In genomic region chr5:51553251-51553650, GRCm38 (mm10) we compare ENCODE assay signal across 8 mouse cellular contexts. TPM values are rescaled to one million over a fixed set of nuclear protein-coding genes. Genes with fewer than 3 reads are reported as not detected.
DNase-seq lines count a peak whose midpoint lies in the region; ATAC-seq and TF ChIP-seq lines count a peak whose summit lies in the region.

No protein-coding gene starts in this region.

- peak overlapping the region; percentile 33 for H3K4me3 ChIP-seq in lung, adult 2 months (replicated peaks; ENCODE audit: extremely low read depth, low read depth, low read length)
- peak overlapping the region; percentile 45 for H3K4me3 ChIP-seq in forebrain, embryonic 11.5 days (ENCODE audit: low read depth, low read length)
- peak overlapping the region; percentile 55 for H3K4me3 ChIP-seq in limb, embryonic 12.5 days (replicated peaks)
- H3K4me3 ChIP-seq in olfactory bulb, adult 2 months (ENCODE audit: insufficient read depth, low read depth, low read length) = peak overlapping the region; percentile 42

- peak overlapping the region; percentile 65 for H3K9ac ChIP-seq in forebrain, embryonic 11.5 days (ENCODE audit: low read length)
- H3K9ac ChIP-seq in limb, embryonic 12.5 days (replicated peaks) = 0 out of 2 replicates have a peak overlapping the region, but pooled peaks have one; percentile 12

- DNase-seq in lung, adult 2 months = no peak
- no peak for DNase-seq in lung, postnatal 25 days (ENCODE audit: low spot score)
- DNase-seq in forebrain, embryonic 11.5 days (ENCODE audit: low spot score) = no peak
- no peak for DNase-seq in adipocyte (ENCODE audit: low spot score)
- no peak for DNase-seq in adrenal gland, adult (ENCODE audit: inconsistent age in 2 of 2, low spot score in 1 of 2)

- H3K27ac ChIP-seq in forebrain, embryonic 11.5 days (ENCODE audit: low read depth, low read length) = no peak overlapping the region
- peak overlapping the region; percentile 87; the same call in 1 of the 2 replicates for H3K27ac ChIP-seq in limb, embryonic 12.5 days
- no peak overlapping the region for H3K27ac ChIP-seq in olfactory bulb, adult 2 months (ENCODE audit: insufficient read depth, low read depth, low read length)

- H3K27me3 ChIP-seq in forebrain, embryonic 11.5 days (ENCODE audit: control insufficient read depth, insufficient read depth, low read length) = no peaks in the 10 kb centered on the region
- H3K27me3 ChIP-seq in limb, embryonic 12.5 days = no peaks in the 10 kb centered on the region

- ATAC-seq in forebrain, embryonic 11.5 days (replicated peaks; ENCODE audit: low FRiP score) = no peak
- ATAC-seq in limb, embryonic 12.5 days (ENCODE audit: insufficient number of reproducible peaks, insufficient read depth, low FRiP score, low TSS enrichment, low read depth) = 0 out of 2 replicates have a peak, but pooled peaks have one; percentile 8
- ATAC-seq in inflammation-experienced regulatory T-cells, adult 6 months = no peak

- peak overlapping the region; percentile 67 for H3K4me2 ChIP-seq in forebrain, embryonic 11.5 days (ENCODE audit: low read depth, low read length, severe bottlenecking)
- peak overlapping the region; percentile 64 for H3K4me2 ChIP-seq in limb, embryonic 12.5 days

- TF ChIP-seq CTCF in lung, adult 2 months (IDR thresholded peaks at IDR 0.05; ENCODE audit: insufficient read depth, low read length) = no peak
- TF ChIP-seq CTCF in olfactory bulb, adult 2 months (IDR thresholded peaks at IDR 0.05; ENCODE audit: insufficient read depth, low read depth, low read length) = no peak

- no peak for TF ChIP-seq POLR2A in lung, adult 2 months (IDR thresholded peaks at IDR 0.05; ENCODE audit: borderline replicate concordance, extremely low read depth, low read depth, low read length)
- no peak for TF ChIP-seq POLR2A in olfactory bulb, adult 2 months (IDR thresholded peaks at IDR 0.05; ENCODE audit: insufficient read depth, low read depth, low read length)

- H3K4me1 ChIP-seq in lung, adult 2 months (ENCODE audit: control insufficient read depth, insufficient read depth, low read length) = peaks cover 5% of the 10 kb centered on the region; the same call in 1 of the 2 replicates
- H3K4me1 ChIP-seq in forebrain, embryonic 11.5 days (replicated peaks; ENCODE audit: control insufficient read depth, insufficient read depth, low read length) = peaks cover 4% of the 10 kb centered on the region; the same call in 1 of the 2 replicates
- H3K4me1 ChIP-seq in limb, embryonic 12.5 days (replicated peaks) = peaks cover 14% of the 10 kb centered on the region
- H3K4me1 ChIP-seq in olfactory bulb, adult 2 months (ENCODE audit: control insufficient read depth, insufficient read depth, low read length) = peaks cover 6% of the 10 kb centered on the region

- H3K9me3 ChIP-seq in forebrain, embryonic 11.5 days (ENCODE audit: control insufficient read depth, low read length) = no peaks in the 10 kb centered on the region
- H3K9me3 ChIP-seq in limb, embryonic 12.5 days = no peaks in the 10 kb centered on the region

- 2% methylated on average over 5 of the region's 5 CpGs for WGBS in lung, adult 2 months
- 10% methylated on average over 5 of the region's 5 CpGs for WGBS in forebrain, embryonic 11.5 days
- 8% methylated on average over 5 of the region's 5 CpGs for WGBS in limb, embryonic 12.5 days
- WGBS in olfactory bulb, adult 2 months = 2% methylated on average over 5 of the region's 5 CpGs

- no peaks in the 10 kb centered on the region for H3K36me3 ChIP-seq in forebrain, embryonic 11.5 days (ENCODE audit: control insufficient read depth, insufficient read depth, low read length)
- H3K36me3 ChIP-seq in limb, embryonic 12.5 days = no peaks in the 10 kb centered on the region

RNA-seq across cellular contexts. Expression of gene Ppargc1a, which starts 14.3 kb away (rescaled TPM):
- 1.1 and 2.6 TPM in 2 replicates for polyA plus RNA-seq in lung, adult 2 months (2012; rRNA removed)
- 2.8 and 4.3 TPM in 2 replicates for polyA plus RNA-seq in forebrain, embryonic 11.5 days (2014; fragmentation: Nextera tagmentation; extraction: Ambion mirVana)
- 4.8 and 6.5 TPM in 2 replicates for polyA plus RNA-seq in limb, embryonic 12.5 days (2016; fragmentation: Nextera tagmentation; extraction: Ambion mirVana)
- 97.5 TPM in 1 of 2 replicates, not detected in the other for polyA plus RNA-seq in olfactory bulb, adult 2 months (2012; ENCODE audit: insufficient read depth, insufficient read length, low replicate concordance, missing spikeins)
- under 1 TPM in 1 of 3 experiments, not detected in 2; 0.15 TPM for polyA plus RNA-seq in inflammation-experienced regulatory T-cells, adult 6 months (2017; shearing (Covaris generic))

Comparison
In these comparisons a context has a peak if more than half of its experiments do, and no peak if none do; other contexts are left out.
1. RNA of gene Ppargc1a, which starts 14.3 kb away (polyA plus RNA-seq): 97.5 TPM in olfactory bulb, adult 2 months; 4.8 to 6.5 TPM in limb, embryonic 12.5 days, 2.8 to 4.3 TPM in forebrain, embryonic 11.5 days, 1.1 to 2.6 TPM in lung, adult 2 months and 0.15 TPM in inflammation-experienced regulatory T-cells, adult 6 months; every median in the first group is over 10 times any median in the second.
2. Peak in every context shown above with its lines, with median percentiles within 50 percentile points of each other: H3K4me3 ChIP-seq.